Mouse (Mus musculus): Measurements from ENCODE around the gene 1700018B08Rik. TPM values are rescaled to one million over a fixed set of nuclear protein-coding genes. Genes with fewer than 3 reads are reported as not detected.

1700018B08Rik gene
- polyA plus RNA-seq, 1 experiment from 2014 or later, result not detected

DNA sequence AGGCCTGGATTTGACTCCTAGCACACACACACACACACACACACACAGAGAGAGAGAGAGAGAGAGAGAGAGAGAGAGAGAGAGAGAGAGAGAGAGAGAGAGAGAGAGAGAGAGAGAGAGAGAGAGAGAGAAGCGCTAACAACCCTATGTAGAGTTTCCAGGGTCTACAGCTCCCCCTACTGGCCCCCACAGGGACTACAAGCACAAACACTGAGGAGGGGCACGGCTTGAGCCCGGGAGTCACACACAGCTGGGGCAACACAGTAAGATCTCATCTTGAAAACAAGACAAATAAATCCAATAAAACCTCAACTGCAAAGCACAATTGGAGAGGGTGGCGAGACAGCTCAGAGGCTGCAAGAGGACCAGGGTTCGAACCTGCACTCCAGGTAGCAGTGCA lies 11.7 kb downstream of the 1700018B08Rik start:
- Histone ChIP-seq H3K27ac (replicated peaks) (no peak overlapping the region), H3K4me3 (no peak overlapping the region), H3K4me2 (no peak overlapping the region), H3K9ac (no peak overlapping the region), H3K4me1 (replicated peaks) (no peaks in the 10 kb centered on the region), H3K9me3 (no peaks in the 10 kb centered on the region), H3K27me3 (no peaks in the 10 kb centered on the region), H3K36me3 (no peaks in the 10 kb centered on the region)
- ATAC-seq (ENCODE audit: low FRiP score, low read depth), result no peak
- WGBS, result 49% methylated on average over 5 of the region's 5 CpGs

DNA sequence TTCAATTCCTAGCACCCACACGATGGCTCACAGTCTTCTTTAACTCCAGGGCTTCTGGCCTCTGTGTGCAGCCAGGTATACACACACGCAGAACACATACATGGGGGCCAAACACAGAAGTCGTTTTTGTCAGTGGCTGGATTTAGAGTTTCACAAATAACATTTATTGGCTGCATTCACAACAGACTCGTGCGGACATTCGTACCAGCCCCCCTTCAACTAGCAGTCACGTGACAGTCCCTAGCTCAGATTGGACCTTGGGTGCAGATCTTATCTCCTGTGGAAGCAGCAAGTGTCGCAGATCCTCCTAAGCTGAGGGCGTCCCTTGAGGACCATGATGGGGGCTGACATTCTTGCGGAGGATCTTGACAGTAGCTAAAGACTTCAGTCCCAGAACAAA lies 13.5 kb downstream of the 1700018B08Rik start:
- no peak overlapping the region for H3K4me3 ChIP-seq
- H3K4me1 ChIP-seq (replicated peaks), result no peaks in the 10 kb centered on the region
- H3K4me2 ChIP-seq, result no peak overlapping the region
- H3K36me3 ChIP-seq, result no peaks in the 10 kb centered on the region
- no peaks in the 10 kb centered on the region for H3K9me3 ChIP-seq
- H3K27ac ChIP-seq (replicated peaks), result no peak overlapping the region
- no peak for ATAC-seq (ENCODE audit: low FRiP score, low read depth)
- H3K9ac ChIP-seq, result no peak overlapping the region
- H3K27me3 ChIP-seq, result no peaks in the 10 kb centered on the region
- 86% methylated on average over 10 of the region's 10 CpGs for whole genome bisulfite sequencing

DNA sequence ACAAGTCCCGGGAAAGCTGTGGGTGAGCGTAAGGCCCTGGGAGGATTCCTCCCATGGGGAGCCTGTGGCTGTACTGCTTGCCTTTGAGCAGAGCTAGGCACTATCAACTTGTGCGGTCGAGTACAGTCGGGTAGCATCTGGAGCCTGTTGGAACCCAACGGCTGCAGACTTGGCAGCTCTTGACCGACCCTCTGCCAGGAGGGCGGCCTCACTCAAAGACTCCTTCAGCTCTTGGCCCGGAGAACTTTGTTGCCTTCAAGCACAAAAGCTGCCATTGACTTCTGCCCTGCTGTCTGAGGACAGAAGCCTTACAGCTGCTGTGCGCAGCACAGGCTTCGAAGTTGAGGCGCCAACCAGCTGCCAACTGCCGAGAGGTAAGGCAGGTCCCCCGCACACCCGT lies 15.3 kb downstream of the 1700018B08Rik start:
- Histone ChIP-seq H3K4me2 (no peak overlapping the region), H3K27me3 (no peaks in the 10 kb centered on the region), H3K9ac (no peak overlapping the region), H3K4me1 (replicated peaks) (no peaks in the 10 kb centered on the region), H3K27ac (replicated peaks) (no peak overlapping the region), H3K36me3 (no peaks in the 10 kb centered on the region), H3K4me3 (no peak overlapping the region), H3K9me3 (no peaks in the 10 kb centered on the region)
- WGBS, result 86% methylated on average over 15 of the region's 15 CpGs
- ATAC-seq (ENCODE audit: low FRiP score, low read depth), result no peak

DNA sequence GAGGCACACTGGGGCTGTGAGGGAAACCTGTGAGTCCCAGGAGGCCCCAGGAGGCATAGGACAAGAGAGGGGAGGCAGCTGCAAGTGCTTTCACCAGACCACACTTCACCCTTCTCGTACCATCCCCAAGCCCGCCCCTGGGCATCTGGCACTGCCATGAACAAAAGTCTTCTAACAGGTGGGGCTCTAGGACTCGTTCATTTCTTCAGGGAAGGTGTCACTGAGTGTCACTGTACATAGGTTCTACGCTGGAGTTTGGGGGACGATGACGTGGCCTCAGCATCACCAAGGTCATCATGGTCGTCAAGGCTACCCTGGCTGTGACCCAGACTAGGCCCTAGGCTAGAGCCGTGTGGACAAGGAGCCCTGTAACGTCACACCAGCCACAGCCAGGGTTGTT lies 16.4 kb downstream of the 1700018B08Rik start:
- 87% methylated on average over 9 of the region's 9 CpGs for WGBS
- Histone ChIP-seq H3K4me3 (no peak overlapping the region), H3K27ac (replicated peaks) (no peak overlapping the region)

DNA sequence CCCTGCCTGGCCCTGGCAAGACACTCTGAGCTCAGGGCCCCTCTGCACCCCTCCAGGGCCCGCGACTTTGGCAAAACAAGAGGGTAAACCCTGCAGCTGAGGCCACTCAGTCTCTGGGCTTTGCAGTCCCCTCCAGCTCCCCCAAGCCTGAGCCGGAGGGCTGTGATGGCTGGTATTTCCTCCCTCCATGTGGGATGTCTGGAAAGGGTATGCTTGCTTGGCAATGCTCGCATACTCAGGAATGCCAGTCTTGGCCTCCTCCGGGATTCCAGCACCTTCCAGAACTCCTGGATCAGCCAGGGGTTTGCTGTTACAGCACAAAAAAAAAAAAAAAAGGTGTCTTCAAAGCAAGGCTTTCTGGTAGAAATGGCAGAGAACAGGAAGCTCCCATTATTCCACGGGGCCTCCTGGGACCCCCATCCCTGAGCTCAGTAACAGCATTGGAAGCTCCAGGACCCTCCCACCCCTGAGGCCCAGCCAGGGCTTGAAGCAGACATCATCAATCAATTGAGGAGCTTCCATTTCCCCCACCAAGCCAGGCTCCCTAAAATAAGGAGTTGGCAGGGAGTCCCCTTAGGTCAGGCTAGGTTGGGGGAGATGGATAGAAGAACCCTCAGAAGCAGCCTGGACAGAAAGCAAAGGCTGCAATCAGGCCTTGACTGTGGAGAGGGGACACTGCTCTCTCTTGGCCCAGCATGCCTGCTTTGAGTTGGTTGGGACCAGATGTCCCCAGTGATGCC lies 17.1 kb downstream of the 1700018B08Rik start:
- Histone ChIP-seq H3K36me3 (no peaks in the 10 kb centered on the region), H3K27ac (replicated peaks) (no peak overlapping the region), H3K4me3 (no peak overlapping the region), H3K27me3 (no peaks in the 10 kb centered on the region), H3K9me3 (no peaks in the 10 kb centered on the region), H3K4me1 (replicated peaks) (no peaks in the 10 kb centered on the region), H3K9ac (no peak overlapping the region), H3K4me2 (no peak overlapping the region)
- 65% methylated on average over 6 of the region's 6 CpGs for WGBS
- no peak for ATAC-seq (ENCODE audit: low FRiP score, low read depth)

More for the DNA sequence above, 16.4 kb downstream of the 1700018B08Rik start:
- Histone ChIP-seq H3K4me1 (replicated peaks) (no peaks in the 10 kb centered on the region), H3K9me3 (no peaks in the 10 kb centered on the region), H3K9ac (no peak overlapping the region), H3K36me3 (no peaks in the 10 kb centered on the region), H3K4me2 (no peak overlapping the region), H3K27me3 (no peaks in the 10 kb centered on the region)
- ATAC-seq (ENCODE audit: low FRiP score, low read depth), result no peak

DNA sequence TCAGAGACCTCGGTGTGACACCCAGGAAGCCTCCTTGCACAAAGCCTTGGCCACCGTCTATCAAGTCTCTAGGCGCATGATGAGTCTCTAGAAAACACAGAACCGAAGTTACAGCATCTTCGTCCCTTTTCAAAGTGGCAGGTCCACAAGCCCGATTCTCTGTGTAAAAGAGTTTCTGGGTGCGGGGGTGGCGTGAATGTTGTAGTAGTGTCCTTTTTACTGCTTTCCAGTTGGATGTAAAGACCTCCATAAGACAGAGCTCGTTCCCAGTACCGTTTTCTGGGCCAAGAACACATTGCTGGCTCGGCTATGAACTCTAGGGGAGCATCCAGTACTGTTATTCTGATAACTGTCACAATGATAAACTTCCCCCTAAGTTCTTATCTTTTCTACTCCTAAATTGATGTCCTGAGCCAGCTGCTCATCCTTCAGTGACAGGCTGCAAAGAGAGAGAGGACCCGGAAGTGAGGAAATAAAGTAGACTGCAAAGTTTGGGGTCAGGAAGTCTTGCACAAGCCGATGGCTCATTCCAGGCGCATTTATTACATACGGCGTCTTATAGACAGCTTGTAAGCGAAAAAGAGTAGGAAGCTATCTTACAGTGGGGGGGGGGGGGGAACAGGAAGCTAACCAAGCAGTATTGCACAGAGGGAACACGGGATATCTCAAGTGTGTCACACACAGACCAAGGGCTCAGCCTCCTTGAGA lies 18.9 kb downstream of the 1700018B08Rik start:
- no peaks in the 10 kb centered on the region for H3K36me3 ChIP-seq
- H3K4me1 ChIP-seq (replicated peaks), result no peaks in the 10 kb centered on the region
- no peak overlapping the region for H3K9ac ChIP-seq
- H3K27ac ChIP-seq (replicated peaks), result no peak overlapping the region
- no peaks in the 10 kb centered on the region for H3K9me3 ChIP-seq
- H3K27me3 ChIP-seq, result no peaks in the 10 kb centered on the region
- no peak for ATAC-seq (ENCODE audit: low FRiP score, low read depth)
- WGBS, result 84% methylated on average over 18 of the region's 18 CpGs
- H3K4me2 ChIP-seq, result no peak overlapping the region
- no peak overlapping the region for H3K4me3 ChIP-seq

DNA sequence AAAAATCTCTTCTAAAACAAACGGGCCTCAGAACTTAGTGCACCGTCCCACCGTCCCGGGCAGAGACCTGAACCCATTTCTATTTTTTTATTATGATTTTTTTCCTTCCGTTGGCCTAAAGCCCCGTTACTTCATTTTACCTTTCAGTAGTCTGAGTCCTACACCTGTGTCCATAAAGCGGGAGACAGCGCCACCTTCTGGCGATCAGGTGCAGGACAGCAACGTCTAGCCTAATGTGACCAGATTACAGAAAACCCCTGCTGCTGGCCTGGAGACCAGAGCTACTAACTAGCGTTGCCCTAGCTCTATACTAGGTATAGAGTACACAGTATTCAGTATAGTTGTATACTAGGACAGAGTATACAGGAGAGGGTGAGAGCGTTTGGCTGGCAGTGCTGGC lies 30.7 kb downstream of the 1700018B08Rik start:
- WGBS, result 8% methylated on average over 12 of the region's 12 CpGs
- peaks cover 40% of the 10 kb centered on the region for H3K27me3 ChIP-seq
- no peaks in the 10 kb centered on the region for H3K4me1 ChIP-seq (replicated peaks)
- no peak overlapping the region for H3K4me3 ChIP-seq
- no peaks in the 10 kb centered on the region for H3K36me3 ChIP-seq
- ATAC-seq (ENCODE audit: low FRiP score, low read depth), result peak; percentile 75
- H3K4me2 ChIP-seq, result no peak overlapping the region
- no peak overlapping the region for H3K27ac ChIP-seq (replicated peaks)
- no peak overlapping the region for H3K9ac ChIP-seq
- no peaks in the 10 kb centered on the region for H3K9me3 ChIP-seq

DNA sequence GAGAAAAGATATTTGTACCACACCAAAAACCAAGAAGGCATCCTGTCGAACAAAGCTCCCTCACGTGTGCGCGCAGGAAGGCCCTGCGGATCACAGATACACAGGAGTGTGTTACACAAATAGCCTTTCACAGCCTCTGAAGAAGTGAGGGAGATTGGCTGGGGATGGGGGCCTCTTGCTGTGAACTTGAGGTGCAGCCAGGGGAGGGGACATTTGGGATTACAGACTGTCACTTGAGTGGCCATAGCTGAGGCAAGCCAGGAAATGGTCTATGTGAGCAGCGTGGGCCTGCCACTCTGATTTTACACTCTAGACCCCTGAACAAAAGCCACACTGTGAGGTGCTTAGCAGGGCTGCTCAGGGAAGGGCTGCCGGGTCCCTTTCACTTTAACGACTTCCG lies 32.4 kb downstream of the 1700018B08Rik start:
- H3K4me1 ChIP-seq (replicated peaks), result no peaks in the 10 kb centered on the region
- H3K9me3 ChIP-seq, result no peaks in the 10 kb centered on the region
- no peak overlapping the region for H3K27ac ChIP-seq (replicated peaks)
- no peak overlapping the region for H3K4me3 ChIP-seq
- ATAC-seq (ENCODE audit: low FRiP score, low read depth), result no peak
- no peak overlapping the region for H3K9ac ChIP-seq
- H3K4me2 ChIP-seq, result no peak overlapping the region
- H3K36me3 ChIP-seq, result no peaks in the 10 kb centered on the region
- WGBS, result 63% methylated on average over 9 of the region's 9 CpGs
- H3K27me3 ChIP-seq, result peaks cover 40% of the 10 kb centered on the region

DNA sequence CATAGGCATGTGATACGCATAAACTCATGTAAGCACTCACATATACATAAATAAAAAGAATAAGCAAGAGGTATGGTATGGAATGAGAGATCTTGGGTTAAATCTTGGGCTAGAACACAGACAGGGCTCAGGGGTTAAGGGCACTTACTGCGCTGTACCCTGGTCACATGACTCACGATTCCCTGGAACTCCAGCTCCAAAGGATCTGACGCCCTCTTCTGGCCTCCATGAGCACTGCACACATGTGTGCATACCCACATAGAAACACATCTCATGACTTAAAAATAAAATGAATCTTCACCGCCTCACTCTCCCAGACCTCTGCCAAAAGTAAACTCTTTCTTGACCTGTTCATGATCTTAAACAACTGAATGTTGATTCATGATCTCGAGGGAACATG lies 46.5 kb downstream of the 1700018B08Rik start:
- H3K36me3 ChIP-seq, result no peaks in the 10 kb centered on the region
- no peak for ATAC-seq (ENCODE audit: low FRiP score, low read depth)
- WGBS, result 89% methylated on average over 6 of the region's 6 CpGs
- H3K4me2 ChIP-seq, result no peak overlapping the region
- no peaks in the 10 kb centered on the region for H3K27me3 ChIP-seq
- H3K9ac ChIP-seq, result no peak overlapping the region
- no peaks in the 10 kb centered on the region for H3K9me3 ChIP-seq
- H3K27ac ChIP-seq (replicated peaks), result no peak overlapping the region
- H3K4me3 ChIP-seq, result no peak overlapping the region
- 0 out of 2 replicates have a peak, but pooled peaks cover 2% of the 10 kb centered on the region for H3K4me1 ChIP-seq (replicated peaks)

DNA sequence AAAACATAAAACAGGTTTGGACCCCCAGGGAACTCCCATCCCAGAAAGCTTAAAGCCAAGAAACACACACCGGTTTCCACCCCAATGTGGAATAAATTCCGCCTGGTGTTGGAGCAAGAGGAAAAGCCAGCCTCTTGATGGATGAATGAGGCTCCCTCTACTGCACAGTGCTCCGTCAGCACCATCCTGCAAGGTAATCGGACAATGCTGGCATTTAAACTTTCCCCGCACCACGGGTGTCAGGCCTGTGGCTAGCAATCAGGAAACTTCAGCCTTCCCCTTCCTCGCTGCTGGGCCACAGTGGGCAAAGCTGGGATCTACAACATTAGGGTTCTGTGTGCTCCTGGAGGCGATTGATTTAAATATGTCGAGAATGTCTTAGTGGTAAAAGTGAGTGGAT lies 52.5 kb downstream of the 1700018B08Rik start:
- ATAC-seq (ENCODE audit: low FRiP score, low read depth), result no peak
- no peak overlapping the region for H3K27ac ChIP-seq (replicated peaks)
- no peaks in the 10 kb centered on the region for H3K36me3 ChIP-seq
- H3K4me3 ChIP-seq, result no peak overlapping the region
- H3K4me1 ChIP-seq (replicated peaks), result no peaks in the 10 kb centered on the region
- H3K9me3 ChIP-seq, result no peaks in the 10 kb centered on the region
- H3K27me3 ChIP-seq, result no peaks in the 10 kb centered on the region
- 53% methylated on average over 9 of the region's 9 CpGs for WGBS
- no peak overlapping the region for H3K4me2 ChIP-seq
- no peak overlapping the region for H3K9ac ChIP-seq

DNA sequence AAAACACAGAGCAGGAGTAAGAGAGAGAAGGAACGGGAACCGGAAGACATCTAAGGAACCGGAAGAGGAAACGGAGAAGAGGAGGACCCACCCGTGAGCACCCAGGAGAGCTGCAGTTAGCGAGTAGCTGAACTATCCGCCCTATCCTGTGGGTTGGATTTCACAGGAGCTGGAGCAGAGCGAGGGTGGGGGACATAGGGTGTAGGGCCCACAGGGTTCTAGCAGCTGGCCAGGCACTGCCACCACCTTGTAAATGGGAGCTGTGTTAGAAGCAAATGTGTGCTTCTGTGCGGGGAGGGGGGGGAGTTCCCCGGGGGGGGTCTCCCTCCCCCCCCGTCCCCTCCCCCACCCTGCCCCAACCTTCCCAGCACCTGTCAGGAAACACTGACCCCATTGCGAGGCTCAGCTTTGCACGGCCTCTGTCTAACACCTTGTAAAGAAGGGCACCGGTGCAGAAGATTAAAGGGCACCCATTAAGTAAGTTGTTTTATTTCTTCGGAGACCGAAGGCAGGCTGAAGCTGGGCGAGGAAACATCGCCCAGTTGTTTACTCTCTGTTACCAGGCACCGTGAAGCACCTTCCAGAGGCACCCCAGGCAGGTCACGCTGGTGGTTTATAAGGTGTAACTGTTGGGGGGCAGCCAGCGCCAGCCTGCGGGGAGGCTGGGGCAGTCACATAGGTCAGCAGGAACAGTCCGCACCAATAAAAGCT lies 59.9 kb downstream of the 1700018B08Rik start:
- no peak overlapping the region for H3K27ac ChIP-seq (replicated peaks)
- 0 out of 2 replicates have a peak, but pooled peaks cover 6% of the 10 kb centered on the region for H3K27me3 ChIP-seq
- no peak for ATAC-seq (ENCODE audit: low FRiP score, low read depth)
- H3K4me1 ChIP-seq (replicated peaks), result peaks cover 16% of the 10 kb centered on the region
- no peak overlapping the region for H3K9ac ChIP-seq
- 79% methylated on average over 23 of the region's 23 CpGs for whole genome bisulfite sequencing
- H3K4me2 ChIP-seq, result no peak overlapping the region
- no peaks in the 10 kb centered on the region for H3K36me3 ChIP-seq
- no peak overlapping the region for H3K4me3 ChIP-seq
- H3K9me3 ChIP-seq, result no peaks in the 10 kb centered on the region
